Mouse (Mus musculus) embryonic facial prominence, embryonic 14.5 days (tissue): Measurements from ENCODE around the gene Foxf2. TPM values are rescaled to one million over a fixed set of nuclear protein-coding genes. Genes with fewer than 3 reads are reported as not detected.

ENCODE experiments used
- ATAC-seq: fragments of 200-750 bp; cut with Nextera tagmentation; 2 replicates; pipeline ENCODE4 v1.8.0; 2017; ENCODE audit warnings: low read depth, moderate number of reproducible peaks, moderate TSS enrichment
- DNase-seq: peaks from one replicate; pipeline ENCODE4 v3.0.0-alpha.2; 2015; ENCODE audit warnings: low spot score
- H3K27ac ChIP-seq: fragments of 300-500 bp; sonication (generic); replicated peaks from 2 replicates; pipeline ENCODE4 v1.5.1; 2014; ENCODE audit warnings: low read depth, mild to moderate bottlenecking, low read length, moderate library complexity
- H3K27me3 ChIP-seq: fragments of 300-500 bp; sonication (generic); replicated peaks from 2 replicates; pipeline ENCODE4 v1.6.1; 2014; ENCODE audit warnings: low read length; ENCODE audit not compliant: control insufficient read depth, insufficient read depth
- H3K36me3 ChIP-seq: fragments of 300-500 bp; sonication (generic); 2 replicates; pipeline ENCODE4 v1.6.1; 2014; ENCODE audit warnings: low read length, mixed read lengths; ENCODE audit not compliant: control insufficient read depth, insufficient read depth
- H3K4me1 ChIP-seq: fragments of 300-500 bp; sonication (generic); 2 replicates; pipeline ENCODE4 v1.6.1; 2014; ENCODE audit warnings: antibody characterized with exemption, low read length; ENCODE audit not compliant: control insufficient read depth, insufficient read depth
- H3K4me2 ChIP-seq: fragments of 300-500 bp; sonication (generic); 2 replicates; pipeline ENCODE4 v1.6.1; 2014; ENCODE audit warnings: low read depth, mild to moderate bottlenecking, low read length, moderate library complexity, mixed read lengths
- H3K4me3 ChIP-seq: fragments of 300-500 bp; sonication (generic); 2 replicates; pipeline ENCODE4 v1.5.1; 2014; ENCODE audit warnings: low read depth, mild to moderate bottlenecking, low read length
- H3K9ac ChIP-seq: fragments of 300-500 bp; sonication (generic); 2 replicates; pipeline ENCODE4 v1.6.1; 2014; ENCODE audit warnings: low read depth, mild to moderate bottlenecking, low read length, moderate library complexity, mixed read lengths
- H3K9me3 ChIP-seq: fragments of 300-500 bp; sonication (generic); 2 replicates; pipeline ENCODE4 v1.6.1; 2016; ENCODE audit warnings: low read length; ENCODE audit not compliant: control insufficient read depth
- WGBS: fragments of 180-500 bp; shearing (Covaris S2); extraction: QIAGEN DNeasy Blood & Tissue Kit; methylation state at CpG from one replicate; pipeline ENCODE4 v1.1.7; 2014; 5-methylcytosine and 5-hydroxymethylcytosine counted together
- polyA plus RNA-seq: library from polyadenylated mRNA; unstranded; fragments of >200 nt; fragmentation: Nextera tagmentation; extraction: Ambion mirVana; gene quantifications from 2 replicates; pipeline ENCODE4 v1.2.1, GENCODE M21; 2014

Gene Foxf2
- polyA plus RNA-seq, 1 experiment from 2014 or later, result 5.1 TPM

DNA sequence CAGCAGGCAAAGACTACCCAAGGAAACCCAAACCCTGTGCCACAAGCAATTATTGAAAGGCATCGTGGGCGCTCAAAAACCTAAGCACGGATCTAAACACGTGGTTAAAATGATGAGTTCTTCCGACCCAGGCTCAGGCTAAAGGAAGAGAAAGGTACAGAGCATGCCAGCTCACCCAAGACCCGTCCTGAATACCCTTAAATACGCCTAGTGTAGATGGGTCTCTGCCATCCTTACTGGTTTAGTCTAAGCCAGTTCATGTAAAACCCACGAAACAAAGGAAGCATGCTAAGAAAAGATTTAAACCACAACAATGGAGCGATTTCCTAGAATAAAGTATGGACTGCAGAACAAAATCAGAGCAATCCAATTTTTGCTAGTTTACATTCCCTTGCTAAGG, 3.9 kb upstream of the Foxf2 start:
- no peak overlapping the region for H3K27ac ChIP-seq
- 18% methylated on average over 9 of the region's 9 CpGs for WGBS
- no peak overlapping the region for H3K4me3 ChIP-seq
- H3K9ac ChIP-seq, result no peak overlapping the region
- DNase-seq, result no peak
- ATAC-seq, result no peak
- peaks cover 99% of the 10 kb centered on the region for H3K27me3 ChIP-seq
- no peaks in the 10 kb centered on the region for H3K36me3 ChIP-seq
- H3K9me3 ChIP-seq, result no peaks in the 10 kb centered on the region
- H3K4me2 ChIP-seq, result peak overlapping the region; percentile 10; the same call in 1 of the 2 replicates
- H3K4me1 ChIP-seq, result peaks cover 4% of the 10 kb centered on the region; the same call in 1 of the 2 replicates

DNA sequence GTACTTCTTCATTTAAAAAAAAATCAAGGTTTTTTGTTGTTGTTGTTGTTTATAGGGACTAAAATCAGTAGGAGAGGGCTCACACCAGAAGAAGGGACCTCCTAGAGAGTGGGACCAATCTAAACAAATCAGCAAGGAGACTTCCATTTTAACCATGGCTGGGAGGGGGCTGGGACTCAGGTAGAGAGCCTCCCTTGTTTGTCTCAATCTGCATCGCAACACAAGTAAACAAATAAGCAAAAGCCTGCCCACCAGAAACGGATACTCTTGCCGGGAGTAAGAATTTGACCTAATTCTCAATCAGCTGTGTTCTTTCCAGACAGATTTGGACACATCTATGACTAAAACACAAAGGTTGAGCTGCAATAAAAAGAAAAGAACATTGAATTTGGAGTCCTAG, 3.2 kb upstream of the Foxf2 start:
- Histone ChIP-seq H3K27ac (no peak overlapping the region), H3K4me2 (0 out of 2 replicates have a peak overlapping the region, but pooled peaks have one; percentile 18), H3K36me3 (no peaks in the 10 kb centered on the region), H3K9ac (no peak overlapping the region), H3K9me3 (no peaks in the 10 kb centered on the region), H3K4me1 (peaks cover 4% of the 10 kb centered on the region; the same call in 1 of the 2 replicates), H3K27me3 (peaks cover 99% of the 10 kb centered on the region), H3K4me3 (no peak overlapping the region)
- WGBS, result 8% methylated on average over 3 of the region's 3 CpGs
- DNase-seq, result no peak
- no peak for ATAC-seq

DNA sequence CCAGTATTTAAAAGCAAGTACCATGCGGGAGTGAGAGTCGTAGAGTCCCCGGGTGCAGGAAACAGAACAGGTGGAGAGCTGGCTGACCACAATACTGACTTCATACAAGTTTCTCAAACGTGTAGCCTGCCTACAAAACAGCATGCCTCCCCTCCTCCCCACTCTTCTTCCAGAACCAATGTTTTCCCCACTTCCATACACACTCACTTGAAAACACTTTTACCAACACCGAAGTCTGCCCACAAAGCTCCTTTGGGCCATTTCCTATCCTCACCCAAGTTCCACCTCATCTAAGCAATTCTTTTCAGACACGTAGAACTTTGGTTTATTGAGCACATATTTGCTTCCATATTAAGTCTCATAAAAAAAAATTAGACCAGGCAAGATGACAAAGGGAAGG, 2.3 kb upstream of the Foxf2 start:
- WGBS, result 4% methylated on average over 6 of the region's 6 CpGs
- Histone ChIP-seq H3K4me3 (no peak overlapping the region), H3K9me3 (no peaks in the 10 kb centered on the region), H3K27me3 (peaks cover 100% of the 10 kb centered on the region), H3K36me3 (no peaks in the 10 kb centered on the region), H3K27ac (peak overlapping the region; percentile 39; the same call in 1 of the 2 replicates), H3K4me2 (peak overlapping the region; percentile 18), H3K4me1 (peaks cover 4% of the 10 kb centered on the region; the same call in 1 of the 2 replicates), H3K9ac (0 out of 2 replicates have a peak overlapping the region, but pooled peaks have one; percentile 1)
- ATAC-seq (no peak), DNase-seq (no peak)

DNA sequence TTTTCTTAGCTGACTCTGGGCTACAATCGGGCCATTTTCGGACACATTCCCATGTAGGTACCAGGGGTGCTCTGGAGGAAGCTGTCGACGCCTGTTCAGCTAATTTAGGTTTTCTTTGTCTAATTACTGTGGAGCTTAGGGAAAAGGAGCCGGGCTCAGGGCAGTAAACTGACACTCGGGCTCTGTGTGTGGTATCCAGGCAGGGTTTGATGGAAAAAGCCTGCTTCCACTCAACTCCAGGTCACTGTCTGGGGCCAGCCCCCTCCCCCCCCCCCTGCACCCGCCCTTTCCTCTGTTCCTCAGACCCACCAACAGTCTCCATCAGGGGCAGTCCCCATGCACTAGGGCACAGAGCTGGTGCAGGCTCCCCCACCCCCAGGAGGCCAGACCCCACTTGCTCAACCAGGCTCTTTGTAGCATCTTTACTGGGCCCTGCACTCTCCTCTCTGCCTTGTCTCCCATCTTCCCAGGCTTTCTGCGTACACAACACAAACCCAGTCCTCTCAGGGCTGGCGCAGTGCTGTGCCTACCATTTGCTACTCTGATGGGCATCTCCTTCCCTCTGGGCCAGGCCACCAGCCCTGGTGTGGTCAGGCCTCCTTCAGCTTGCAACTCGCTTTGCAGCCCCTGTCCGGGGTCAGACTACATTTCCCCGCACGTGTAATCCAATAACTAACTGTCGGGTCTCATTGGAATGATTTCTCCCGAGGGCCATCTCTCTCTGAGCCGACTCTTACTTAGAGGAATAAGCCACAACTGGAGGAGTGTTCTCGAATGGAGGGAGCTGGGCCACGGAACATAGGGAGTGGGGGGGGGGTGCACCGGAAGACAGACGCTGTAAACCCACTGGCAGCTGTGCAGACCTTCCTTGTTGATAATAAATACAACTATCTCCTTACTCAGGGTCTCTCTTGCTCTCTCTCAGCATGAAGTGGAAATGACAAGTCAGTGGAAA, 1.4 kb upstream of the Foxf2 start:
- Histone ChIP-seq H3K36me3 (no peaks in the 10 kb centered on the region), H3K9me3 (no peaks in the 10 kb centered on the region), H3K4me3 (peak overlapping the region; percentile 59), H3K27me3 (peaks cover 100% of the 10 kb centered on the region), H3K4me2 (peak overlapping the region; percentile 95), H3K27ac (peak overlapping the region; percentile 84), H3K9ac (peak overlapping the region; percentile 77; the same call in 1 of the 2 replicates), H3K4me1 (peaks cover 7% of the 10 kb centered on the region; the same call in 1 of the 2 replicates)
- peak; percentile 10; the same call in 1 of the 2 replicates for ATAC-seq
- no peak for DNase-seq
- 3% methylated on average over 19 of the region's 20 CpGs for WGBS

DNA sequence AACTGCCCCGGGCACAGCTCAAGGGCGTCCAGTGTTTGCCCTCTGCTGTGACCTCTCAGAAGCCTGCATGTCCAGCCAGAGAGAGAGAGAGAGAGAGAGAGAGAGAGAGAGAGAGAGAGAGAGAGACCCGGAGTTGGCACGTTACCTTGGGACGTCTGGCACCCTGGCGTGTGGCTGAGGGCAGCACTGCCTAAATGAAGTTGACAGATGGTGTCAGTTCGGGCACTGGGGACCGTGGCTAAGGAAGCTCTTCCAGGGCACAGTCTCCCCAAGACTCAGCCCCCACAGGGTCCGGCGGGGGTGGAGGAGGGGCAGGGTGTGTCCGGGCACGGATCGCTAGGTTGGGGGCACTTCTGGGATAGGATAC, 667 bp upstream of the Foxf2 start:
- ATAC-seq, result no peak

DNA sequence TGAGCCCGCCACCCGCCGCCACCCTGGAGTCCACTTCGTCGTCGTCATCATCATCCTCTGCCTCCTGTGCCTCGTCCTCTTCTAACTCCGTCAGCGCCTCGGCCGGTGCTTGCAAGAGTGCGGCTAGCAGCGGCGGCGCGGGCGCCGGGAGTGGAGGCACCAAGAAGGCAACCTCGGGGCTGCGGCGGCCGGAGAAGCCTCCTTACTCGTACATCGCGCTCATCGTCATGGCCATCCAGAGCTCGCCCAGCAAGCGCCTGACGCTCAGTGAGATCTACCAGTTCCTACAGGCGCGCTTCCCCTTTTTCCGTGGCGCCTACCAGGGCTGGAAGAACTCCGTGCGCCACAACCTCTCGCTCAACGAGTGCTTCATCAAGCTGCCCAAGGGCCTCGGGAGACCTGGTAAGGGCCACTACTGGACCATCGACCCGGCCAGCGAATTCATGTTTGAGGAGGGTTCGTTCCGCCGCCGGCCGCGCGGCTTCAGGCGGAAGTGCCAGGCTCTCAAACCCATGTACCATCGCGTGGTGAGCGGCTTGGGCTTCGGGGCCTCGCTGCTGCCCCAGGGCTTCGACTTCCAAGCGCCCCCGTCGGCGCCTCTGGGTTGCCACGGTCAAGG, 676 bp downstream of the Foxf2 start:
- Histone ChIP-seq H3K4me2 (peak overlapping the region; percentile 95), H3K4me3 (peak overlapping the region; percentile 59), H3K27ac (peak overlapping the region; percentile 84), H3K4me1 (peaks cover 10% of the 10 kb centered on the region; the same call in 1 of the 2 replicates), H3K9me3 (no peaks in the 10 kb centered on the region), H3K27me3 (peaks cover 100% of the 10 kb centered on the region), H3K36me3 (no peaks in the 10 kb centered on the region), H3K9ac (peak overlapping the region; percentile 77)
- WGBS, result 0% methylated on average over 14 of the region's 60 CpGs
- DNase-seq (peak; percentile 44), ATAC-seq (no peak)

More for the DNA sequence above, 667 bp upstream of the Foxf2 start:
- Histone ChIP-seq H3K4me2 (peak overlapping the region; percentile 95), H3K9ac (peak overlapping the region; percentile 77), H3K4me1 (peaks cover 10% of the 10 kb centered on the region; the same call in 1 of the 2 replicates), H3K36me3 (no peaks in the 10 kb centered on the region), H3K4me3 (peak overlapping the region; percentile 59), H3K9me3 (no peaks in the 10 kb centered on the region), H3K27ac (peak overlapping the region; percentile 84), H3K27me3 (peaks cover 100% of the 10 kb centered on the region)
- no peak for DNase-seq
- WGBS, result 0% methylated on average over 9 of the region's 13 CpGs

DNA sequence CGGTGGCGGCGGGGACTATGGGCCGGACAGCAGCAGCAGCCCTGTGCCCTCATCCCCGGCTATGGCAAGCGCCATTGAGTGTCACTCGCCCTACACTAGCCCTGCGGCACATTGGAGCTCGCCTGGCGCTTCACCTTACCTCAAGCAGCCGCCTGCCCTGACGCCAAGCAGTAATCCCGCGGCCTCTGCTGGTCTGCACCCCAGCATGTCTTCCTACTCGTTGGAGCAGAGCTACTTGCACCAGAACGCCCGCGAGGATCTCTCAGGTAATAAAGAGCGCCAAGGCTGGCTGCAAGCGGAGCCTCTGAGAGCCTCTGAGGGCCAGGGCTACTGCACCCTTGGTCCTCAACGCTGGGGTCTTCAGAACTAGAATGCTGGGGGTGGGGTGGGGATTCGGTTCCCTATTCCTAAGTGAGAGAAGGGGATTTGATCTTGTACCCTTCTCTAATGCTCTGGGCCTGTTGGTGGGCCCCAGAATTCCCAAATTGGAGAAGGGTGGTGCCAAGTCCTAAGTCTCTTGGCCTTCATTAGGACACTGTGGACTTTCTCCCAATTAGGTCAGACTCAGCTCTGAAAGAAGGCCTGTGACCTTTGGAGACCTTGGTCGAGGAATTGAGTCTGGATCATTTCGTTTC, 1.5 kb downstream of the Foxf2 start:
- H3K4me1 ChIP-seq, result peaks cover 10% of the 10 kb centered on the region; the same call in 1 of the 2 replicates
- peak overlapping the region; percentile 95 for H3K4me2 ChIP-seq
- H3K27me3 ChIP-seq, result peaks cover 100% of the 10 kb centered on the region
- peak overlapping the region; percentile 77 for H3K9ac ChIP-seq
- no peaks in the 10 kb centered on the region for H3K36me3 ChIP-seq
- DNase-seq (no peak), ATAC-seq (no peak)
- H3K4me3 ChIP-seq, result peak overlapping the region; percentile 59
- H3K9me3 ChIP-seq, result no peaks in the 10 kb centered on the region
- H3K27ac ChIP-seq, result peak overlapping the region; percentile 84
- WGBS, result 2% methylated on average over 14 of the region's 24 CpGs
